Mouse (Mus musculus) right cerebral cortex, adult 2 months (tissue): ENCODE measurements around the gene Rfx1.

Source experiments
- DNase-seq, 2 experiments: peaks; one replicate each; pipeline ENCODE4 v3.0.0; 2021 to 2022; ENCODE audit warnings: low spot score in 2 of 2

The Rfx1 gene

DNA sequence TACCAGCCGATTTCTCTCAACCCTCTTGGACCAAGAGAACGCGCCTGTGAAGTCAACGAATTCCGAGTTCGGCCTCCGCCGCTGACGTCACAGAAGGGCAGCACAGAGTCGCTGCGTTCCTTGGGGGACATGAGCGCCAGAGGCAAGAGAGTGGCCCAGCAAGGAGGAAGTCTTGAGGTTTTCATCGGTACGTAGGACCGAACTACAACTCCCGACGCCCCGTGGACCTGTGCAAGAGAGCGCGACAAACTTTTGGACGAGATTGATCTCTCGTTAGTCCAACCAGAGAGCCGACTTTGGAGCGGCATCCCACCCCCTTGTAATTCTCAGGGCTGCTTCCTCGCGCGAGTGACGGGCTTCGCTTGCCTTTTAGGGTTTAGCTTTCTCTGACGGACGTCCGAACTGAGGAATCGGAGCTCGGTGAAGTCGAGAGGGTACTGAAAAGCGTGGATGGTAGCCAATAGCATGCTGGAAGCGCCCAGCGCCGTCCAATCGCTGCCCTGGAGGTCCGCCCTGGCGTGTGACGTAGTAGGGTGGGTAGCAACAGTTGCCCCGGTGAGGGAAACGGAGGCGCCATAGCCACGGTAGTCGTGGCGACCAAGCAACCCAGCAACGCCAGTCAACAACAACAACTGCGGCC is at the start of gene Rfx1:
Rfx1 (plus strand) TSS at position 544 of the 640 bp plus-strand sequence.
- peak; percentile 100 for DNase-seq

DNA sequence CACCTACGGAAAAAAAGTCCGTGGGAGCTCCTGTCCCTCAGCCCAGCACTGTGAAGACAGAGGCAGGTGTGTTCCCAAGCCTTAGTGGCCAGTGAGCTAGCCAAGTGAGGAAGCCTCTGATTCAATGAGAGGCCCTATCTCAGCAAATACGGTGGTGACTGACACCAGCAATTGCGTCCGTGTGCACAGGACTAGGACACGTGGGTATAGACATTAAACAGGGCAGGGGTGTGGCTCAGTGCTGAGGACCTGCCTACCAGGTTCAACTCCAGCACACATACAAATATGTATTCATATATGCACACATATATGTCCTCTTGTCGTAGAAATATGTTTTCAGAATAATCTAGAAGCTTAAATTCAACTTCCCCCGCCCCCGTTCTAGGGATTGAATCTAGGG is 46.9 kb upstream of the Rfx1 start:
- DNase-seq, result no peak

- no peak for DNase-seq
These were observed 45.5 kb upstream of the Rfx1 start, which contains the start of gene Palm3 for GRCm38 (mm10) chr8:84021096-84021495. TSS of gene Palm3 (plus strand) at chr8:84021471.

DNA sequence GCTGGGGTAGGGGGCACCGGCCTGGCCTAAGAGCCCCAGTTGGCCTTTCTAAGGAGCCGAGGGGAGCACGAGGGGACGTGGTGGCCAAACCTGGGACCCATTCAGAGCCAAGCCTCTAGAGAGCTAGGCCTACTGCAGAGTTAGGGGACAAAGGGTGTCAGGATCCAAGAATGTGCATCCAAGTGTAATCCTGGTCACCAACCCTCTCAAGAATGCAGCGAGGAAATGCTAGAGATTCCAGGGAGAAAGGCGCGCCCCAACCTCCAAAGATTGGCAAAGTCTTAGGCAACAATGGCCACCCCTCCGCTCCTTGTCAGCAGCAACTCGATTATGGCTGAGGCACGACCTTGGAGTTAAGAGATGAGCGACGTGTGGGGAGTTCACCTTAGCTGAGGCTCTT is 45.1 kb upstream of the Rfx1 start:
- DNase-seq, result no peak

GRCm38 (mm10) chr8:84023085-84023484 is 43.5 kb upstream of the Rfx1 start:
- no peak for DNase-seq

DNA sequence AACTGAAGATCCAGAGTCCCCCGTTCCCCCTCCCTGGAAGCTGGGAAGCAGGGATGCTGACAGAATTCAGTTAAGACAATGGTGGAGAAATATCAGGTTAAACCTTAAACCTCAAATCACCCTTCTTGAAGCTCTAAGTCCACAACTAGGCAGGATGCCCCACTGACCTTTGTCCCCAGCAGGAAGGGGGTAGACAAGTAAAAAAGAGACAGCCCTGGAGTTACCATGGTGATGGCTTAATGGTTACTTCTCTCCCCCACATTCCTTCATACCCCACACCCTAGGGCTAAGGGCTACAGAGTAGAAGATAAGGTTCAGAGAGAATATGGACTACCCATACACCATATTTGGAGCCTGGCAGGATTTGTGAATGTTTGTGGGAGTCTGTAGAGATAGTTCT is 43.0 kb upstream of the Rfx1 start:
- no peak for DNase-seq

DNA sequence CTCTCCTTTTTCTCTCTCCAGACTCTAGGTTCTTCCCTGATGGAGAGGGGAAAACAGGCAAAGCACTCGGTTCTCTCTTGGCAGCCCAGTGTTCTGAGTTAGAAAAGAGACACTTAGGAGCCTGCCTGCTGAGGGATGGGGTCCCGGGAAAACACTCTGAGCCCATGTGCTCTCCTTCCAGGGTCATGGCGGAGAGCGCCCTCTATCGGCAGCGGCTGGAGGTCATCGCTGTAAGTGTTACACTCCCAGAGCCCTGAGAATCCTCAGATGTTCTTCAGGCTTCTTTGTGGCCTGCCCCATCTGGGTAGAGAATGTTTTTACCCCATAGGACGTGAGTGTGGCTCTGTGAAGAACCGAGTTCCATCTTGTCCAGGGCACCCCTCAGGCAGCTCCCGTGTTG is 42.5 kb upstream of the Rfx1 start:
- no peak for DNase-seq

GRCm38 (mm10) chr8:84025863-84026262 is 40.8 kb upstream of the Rfx1 start:
- DNase-seq, result peak; percentile 23 to 27

GRCm38 (mm10) chr8:84027449-84027848 is 39.2 kb upstream of the Rfx1 start:
- DNase-seq, result no peak

DNA sequence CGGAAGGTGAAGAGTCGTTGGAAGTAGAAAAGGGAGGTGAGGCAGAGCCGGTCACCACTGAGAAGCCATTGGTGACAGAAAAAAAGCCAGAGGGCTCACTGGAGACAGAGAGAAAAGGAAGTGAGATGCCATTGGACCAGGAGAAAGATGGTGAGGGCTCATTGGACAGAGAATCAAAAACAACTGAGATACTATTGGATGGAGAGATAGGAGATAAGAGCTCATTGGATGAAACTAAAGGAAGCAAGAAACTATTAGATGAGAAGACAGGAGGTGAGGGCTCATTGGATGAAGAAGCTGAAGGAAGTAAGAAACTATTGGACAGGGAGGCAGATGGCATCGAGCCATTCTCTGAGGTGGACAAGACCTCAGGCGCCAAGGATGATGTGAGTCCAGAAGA is 37.4 kb upstream of the Rfx1 start:
- DNase-seq, result no peak

- DNase-seq, result no peak
These were observed 33.9 kb upstream of the Rfx1 start for GRCm38 (mm10) chr8:84032777-84033176.

DNA sequence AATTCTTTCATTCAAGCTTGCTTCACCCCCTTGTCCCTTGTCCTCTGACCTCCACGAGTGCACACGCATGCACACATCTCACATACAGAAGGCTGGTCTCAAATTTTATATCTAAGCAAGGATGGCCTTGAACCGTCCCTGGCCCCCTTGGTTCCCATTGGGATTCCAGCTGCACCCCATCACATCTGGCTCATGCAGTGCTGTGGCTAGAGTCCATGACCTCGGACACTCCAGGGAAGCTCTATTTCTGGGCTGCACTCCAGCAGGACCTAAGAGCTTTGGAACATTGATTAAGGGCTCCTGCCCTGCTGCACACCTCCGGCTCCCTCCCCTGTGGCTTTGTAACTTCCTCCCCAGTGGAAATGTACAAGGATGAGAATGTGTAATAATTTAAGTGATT is 28.6 kb upstream of the Rfx1 start:
- DNase-seq, result no peak

GRCm38 (mm10) chr8:84039050-84039449 is 27.6 kb upstream of the Rfx1 start:
- DNase-seq, result peak; percentile 78

GRCm38 (mm10) chr8:84042066-84042947 is 24.3 kb upstream of the Rfx1 start, which contains the start of gene Il27ra:
TSS of gene Il27ra (minus strand) at chr8:84042589.
- DNase-seq, result peak; percentile 13 to 31

DNA sequence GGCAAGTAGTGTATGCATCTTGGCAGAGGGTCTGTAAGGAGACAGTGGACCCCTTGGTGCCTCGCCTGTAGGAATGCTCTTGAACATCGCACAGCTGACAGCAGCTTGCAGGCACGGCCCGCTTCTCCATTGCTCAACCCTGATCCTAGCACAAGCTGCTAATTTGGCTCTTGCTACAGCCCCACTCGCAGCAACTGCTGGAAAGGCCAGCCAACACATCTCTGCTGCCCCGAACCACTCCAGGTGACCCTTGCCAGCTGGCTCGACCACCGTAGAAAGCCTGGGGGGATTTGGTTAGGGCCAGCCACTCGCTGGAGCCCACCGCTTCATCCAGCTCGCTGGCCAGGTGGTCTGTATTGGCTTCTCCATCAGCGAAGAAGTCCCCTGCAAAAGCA is 23.7 kb upstream of the Rfx1 start:
- no peak for DNase-seq

DNA sequence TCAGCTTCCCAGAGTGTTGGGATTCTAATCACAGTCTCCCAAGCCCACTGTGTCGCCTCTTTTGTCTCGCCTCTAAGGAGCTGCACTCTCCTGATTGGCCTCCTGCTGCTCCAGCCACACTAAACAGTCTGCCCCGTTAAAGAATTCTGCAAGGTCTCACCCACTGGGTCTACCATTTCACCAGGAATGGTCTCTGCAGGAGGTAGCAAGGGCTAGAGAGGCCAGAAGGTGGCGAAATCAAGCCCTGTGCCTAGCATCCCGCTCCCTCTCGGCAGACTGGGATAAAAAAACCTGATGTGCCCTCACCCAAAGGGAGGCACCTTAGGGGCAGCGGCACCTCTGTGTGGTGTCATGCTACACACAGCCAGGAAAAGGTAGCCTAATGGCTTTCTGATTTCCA is 22.5 kb upstream of the Rfx1 start:
- no peak for DNase-seq

DNA sequence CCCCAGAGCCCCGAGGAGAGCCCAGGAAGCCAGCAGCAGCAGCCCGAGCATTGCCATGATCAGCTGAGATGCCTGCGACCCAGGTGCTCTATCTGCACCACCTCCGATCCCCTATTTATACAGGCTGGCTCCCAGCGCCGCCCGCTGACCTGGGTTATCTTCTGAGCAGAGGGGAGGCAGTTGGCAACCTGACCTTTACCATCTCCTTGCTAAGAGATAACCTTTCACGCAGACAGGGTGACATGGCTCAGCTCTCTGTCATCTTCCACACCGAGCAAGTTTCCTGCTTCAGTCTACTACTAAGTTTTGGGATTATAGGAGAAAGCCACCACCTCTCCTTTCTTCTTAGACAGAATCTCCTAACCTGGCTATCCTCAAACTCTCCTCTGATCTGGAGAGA is 21.7 kb upstream of the Rfx1 start, which contains the start of gene Rln3:
Rln3 (minus strand) TSS at position 101 of the 400 bp plus-strand sequence.
- DNase-seq, result no peak

DNA sequence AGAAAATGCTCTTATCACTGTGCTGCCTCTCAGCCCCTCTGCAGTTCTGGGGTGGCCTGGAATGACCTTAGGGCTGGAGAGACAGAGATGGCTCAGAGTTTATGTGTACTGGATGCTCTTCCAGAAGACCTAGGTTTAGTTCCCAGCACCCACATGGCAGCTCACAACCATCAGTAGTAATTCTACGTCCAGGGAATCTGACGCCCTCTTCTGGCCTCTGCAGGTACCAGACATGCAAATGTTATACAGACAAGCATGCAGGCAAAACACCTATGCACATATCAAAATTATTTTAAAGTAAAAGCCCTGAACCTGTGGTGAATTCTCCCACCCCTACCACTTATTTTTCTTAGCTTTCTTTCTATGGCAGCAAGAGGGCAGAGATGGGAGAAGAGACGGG is 20.1 kb upstream of the Rfx1 start:
- DNase-seq, result no peak

DNA sequence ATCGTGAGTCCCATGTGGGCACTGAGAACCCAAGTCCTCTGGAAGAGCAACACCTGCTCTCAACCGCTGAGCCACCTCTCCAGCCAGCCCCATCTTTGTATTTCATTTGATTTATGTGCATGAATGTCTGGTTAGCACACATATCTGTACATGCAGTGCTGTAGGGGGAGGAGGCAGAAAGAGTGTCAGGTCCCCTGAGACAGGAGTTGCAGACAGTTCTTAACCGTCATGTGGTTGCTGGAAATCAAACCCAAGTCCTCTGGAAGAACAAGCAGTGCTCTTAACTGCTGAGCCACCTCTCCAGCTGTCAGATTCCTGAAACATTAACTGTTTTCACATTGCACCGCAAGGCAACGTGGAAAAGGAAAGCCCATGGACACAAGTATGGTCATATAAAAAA is 18.5 kb upstream of the Rfx1 start:
- no peak for DNase-seq

DNA sequence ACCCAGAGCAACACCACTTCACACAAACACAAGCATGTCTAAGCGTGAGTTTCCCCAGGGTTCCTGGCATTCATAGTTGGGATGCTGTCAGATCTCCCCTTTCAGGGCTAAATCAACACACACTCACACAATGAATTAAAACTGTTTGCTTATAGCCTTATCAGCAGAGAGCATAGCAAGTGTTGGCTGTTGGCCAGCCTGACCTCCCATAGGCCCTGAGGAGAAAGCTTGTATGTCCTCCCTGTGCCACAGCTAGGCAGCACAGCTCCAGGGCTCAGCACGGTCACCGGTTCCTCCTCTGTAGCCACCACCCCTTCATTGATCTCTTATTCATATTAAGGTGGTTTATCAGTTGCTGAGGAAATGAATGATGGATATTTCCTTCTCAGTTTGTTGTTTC is 13.9 kb upstream of the Rfx1 start:
- DNase-seq, result no peak

GRCm38 (mm10) chr8:84053229-84053628 is 13.4 kb upstream of the Rfx1 start:
- no peak for DNase-seq

GRCm38 (mm10) chr8:84057827-84058226 is 8.8 kb upstream of the Rfx1 start:
- DNase-seq, result no peak

GRCm38 (mm10) chr8:84059226-84059625 is 7.4 kb upstream of the Rfx1 start:
- DNase-seq, result no peak
